Mouse (Mus musculus) liver, embryonic 14.5 days (tissue): Measurements from ENCODE around the gene Fmnl2.

Source experiments
- CTCF ChIP-seq: IDR thresholded peaks from 2 replicates; pipeline ENCODE4 v1.5.1; 2016; ENCODE audit warnings: antibody characterized with exemption, low read depth, control low read depth
- EP300 ChIP-seq: IDR thresholded peaks from 2 replicates; pipeline ENCODE4 v1.6.1; 2016; ENCODE audit warnings: antibody characterized with exemption, low read depth

DNA sequence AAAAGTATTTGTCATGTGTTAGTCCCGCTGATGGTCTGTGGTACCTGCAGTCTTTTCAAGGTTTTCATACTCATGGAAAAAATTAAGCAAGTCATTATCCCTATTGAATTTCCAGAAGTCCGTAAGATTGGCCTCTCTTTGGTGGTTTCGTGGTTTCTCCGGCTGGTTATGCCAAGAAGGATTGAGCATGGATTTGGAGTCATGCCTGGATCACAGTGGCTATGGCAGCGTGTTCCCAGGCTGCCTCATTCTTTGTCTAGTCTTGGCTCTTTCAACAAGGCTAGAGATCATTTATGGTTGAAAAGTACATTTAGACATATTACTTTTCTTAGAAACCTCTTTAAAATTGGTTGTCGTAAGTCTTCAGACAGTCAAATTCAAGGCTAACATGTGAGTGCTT lies 192.7 kb downstream of the Fmnl2 start:
- TF ChIP-seq CTCF (no peak), EP300 (no peak)
